Mouse (Mus musculus): ENCODE results near the gene AA986860. TPM values are rescaled to one million over a fixed set of nuclear protein-coding genes. Genes with fewer than 3 reads are reported as not detected.
A peak's percentile ranks its signal among the peaks of the same experiment; 100 is the strongest.

The AA986860 gene
- total and polyA plus RNA-seq, 2 experiments from 2014 or later, result 0.48 to 2.3 TPM

- no peak for DNase-seq (ENCODE audit: low spot score)
- Histone ChIP-seq H3K9me3 (replicated peaks; ENCODE audit: control insufficient read depth, low read length) (no peaks in the 10 kb centered on the region), H3K36me3 (replicated peaks; ENCODE audit: control insufficient read depth, insufficient read depth, low read length) (peaks cover 78% of the 10 kb centered on the region), H3K4me1 (ENCODE audit: control insufficient read depth, insufficient read depth) (no peaks in the 10 kb centered on the region), H3K9ac (replicated peaks; ENCODE audit: low read depth, low read length) (no peak overlapping the region), H3K27ac (ENCODE audit: low read depth) (no peak overlapping the region), H3K27me3 (ENCODE audit: control insufficient read depth, insufficient read depth, low read length) (no peaks in the 10 kb centered on the region), H3K4me2 (ENCODE audit: low read depth, low read length) (no peak overlapping the region), H3K4me3 (ENCODE audit: low read depth, low read length) (no peak overlapping the region)
- TF ChIP-seq CTCF (IDR thresholded peaks at IDR 0.05; ENCODE audit: low read depth) (no peak), EP300 (IDR thresholded peaks at IDR 0.05; ENCODE audit: low read depth) (no peak)
- 79% methylated on average over 2 of the region's 2 CpGs for WGBS
- no peak for ATAC-seq (ENCODE audit: insufficient read depth, low read depth)
These were observed 28.2 kb upstream of the AA986860 start for GRCm38 (mm10) chr1:130703613-130704012.

- ATAC-seq (ENCODE audit: insufficient read depth, low read depth) (no peak), DNase-seq (ENCODE audit: low spot score) (no peak)
- 78% methylated on average over 22 of the region's 22 CpGs for WGBS
- no peaks in the 10 kb centered on the region for H3K9me3 ChIP-seq (replicated peaks; ENCODE audit: control insufficient read depth, low read length)
- TF ChIP-seq CTCF (IDR thresholded peaks at IDR 0.05; ENCODE audit: low read depth) (no peak), EP300 (IDR thresholded peaks at IDR 0.05; ENCODE audit: low read depth) (no peak; the same call in 1 of the 2 replicates)
- H3K36me3 ChIP-seq (replicated peaks; ENCODE audit: control insufficient read depth, insufficient read depth, low read length), result peaks cover 32% of the 10 kb centered on the region
- no peak overlapping the region for H3K4me2 ChIP-seq (ENCODE audit: low read depth, low read length)
- H3K27ac ChIP-seq (ENCODE audit: low read depth), result 0 out of 2 replicates have a peak overlapping the region, but pooled peaks have one; percentile 3
- H3K27me3 ChIP-seq (ENCODE audit: control insufficient read depth, insufficient read depth, low read length), result no peaks in the 10 kb centered on the region
- 0 out of 2 replicates have a peak, but pooled peaks cover 5% of the 10 kb centered on the region for H3K4me1 ChIP-seq (ENCODE audit: control insufficient read depth, insufficient read depth)
- no peak overlapping the region for H3K4me3 ChIP-seq (ENCODE audit: low read depth, low read length)
- H3K9ac ChIP-seq (replicated peaks; ENCODE audit: low read depth, low read length), result no peak overlapping the region
These were observed 21.3 kb upstream of the AA986860 start for GRCm38 (mm10) chr1:130710283-130711080.

- no peak overlapping the region for H3K4me3 ChIP-seq (ENCODE audit: low read depth, low read length)
- H3K9ac ChIP-seq (replicated peaks; ENCODE audit: low read depth, low read length), result no peak overlapping the region
- peaks cover 8% of the 10 kb centered on the region; the same call in 1 of the 2 replicates for H3K4me1 ChIP-seq (ENCODE audit: control insufficient read depth, insufficient read depth)
- H3K36me3 ChIP-seq (replicated peaks; ENCODE audit: control insufficient read depth, insufficient read depth, low read length), result peaks cover 8% of the 10 kb centered on the region; the same call in 1 of the 2 replicates
- H3K4me2 ChIP-seq (ENCODE audit: low read depth, low read length), result no peak overlapping the region
- 79% methylated on average over 4 of the region's 4 CpGs for WGBS
- no peak for ATAC-seq (ENCODE audit: insufficient read depth, low read depth)
- no peaks in the 10 kb centered on the region for H3K9me3 ChIP-seq (replicated peaks; ENCODE audit: control insufficient read depth, low read length)
- no peak for DNase-seq (ENCODE audit: low spot score)
- TF ChIP-seq EP300 (IDR thresholded peaks at IDR 0.05; ENCODE audit: low read depth), result no peak
- TF ChIP-seq CTCF (IDR thresholded peaks at IDR 0.05; ENCODE audit: low read depth), result no peak
- H3K27ac ChIP-seq (ENCODE audit: low read depth), result no peak overlapping the region
- H3K27me3 ChIP-seq (ENCODE audit: control insufficient read depth, insufficient read depth, low read length), result no peaks in the 10 kb centered on the region
These were observed 17.7 kb upstream of the AA986860 start for GRCm38 (mm10) chr1:130714046-130714445.

GRCm38 (mm10) chr1:130715561-130716217 is 16.1 kb upstream of the AA986860 start, which contains the start of gene Gm29427:
Gene Gm29427 (minus strand): TSS chr1:130715799.
- peak within 1 kb of the TSS; percentile 65 for H3K4me3 ChIP-seq (ENCODE audit: low read depth, low read length)
- H3K27ac ChIP-seq (ENCODE audit: low read depth), result peak within 1 kb of the TSS; percentile 88
- H3K4me1 ChIP-seq (ENCODE audit: control insufficient read depth, insufficient read depth), result peaks cover 4% of the 10 kb centered on the region; the same call in 1 of the 2 replicates
- no peaks in the 10 kb centered on the region for H3K27me3 ChIP-seq (ENCODE audit: control insufficient read depth, insufficient read depth, low read length)
- peak; percentile 90 for DNase-seq (ENCODE audit: low spot score)
- peak within 1 kb of the TSS; percentile 76 for H3K9ac ChIP-seq (replicated peaks; ENCODE audit: low read depth, low read length)
- peak within 1 kb of the TSS; percentile 96 for H3K4me2 ChIP-seq (ENCODE audit: low read depth, low read length)
- TF ChIP-seq EP300 (IDR thresholded peaks at IDR 0.05; ENCODE audit: low read depth) (peak; percentile 19; the same call in 1 of the 2 replicates), CTCF (IDR thresholded peaks at IDR 0.05; ENCODE audit: low read depth) (peak; percentile 7; the same call in 1 of the 2 replicates)
- under 1% methylated on average over 38 of the region's 38 CpGs for WGBS
- peaks cover 8% of the 10 kb centered on the region for H3K36me3 ChIP-seq (replicated peaks; ENCODE audit: control insufficient read depth, insufficient read depth, low read length)
- H3K9me3 ChIP-seq (replicated peaks; ENCODE audit: control insufficient read depth, low read length), result no peaks in the 10 kb centered on the region
- peak; percentile 85 for ATAC-seq (ENCODE audit: insufficient read depth, low read depth)

- peak overlapping the region; percentile 88 for H3K27ac ChIP-seq (ENCODE audit: low read depth)
- peak overlapping the region; percentile 96 for H3K4me2 ChIP-seq (ENCODE audit: low read depth, low read length)
- TF ChIP-seq CTCF (IDR thresholded peaks at IDR 0.05; ENCODE audit: low read depth) (no peak), EP300 (IDR thresholded peaks at IDR 0.05; ENCODE audit: low read depth) (peak; percentile 9; the same call in 1 of the 2 replicates)
- no peak for DNase-seq (ENCODE audit: low spot score)
- no peaks in the 10 kb centered on the region for H3K27me3 ChIP-seq (ENCODE audit: control insufficient read depth, insufficient read depth, low read length)
- peaks cover 12% of the 10 kb centered on the region for H3K36me3 ChIP-seq (replicated peaks; ENCODE audit: control insufficient read depth, insufficient read depth, low read length)
- H3K4me1 ChIP-seq (ENCODE audit: control insufficient read depth, insufficient read depth), result peaks cover 3% of the 10 kb centered on the region; the same call in 1 of the 2 replicates
- WGBS, result 3% methylated on average over 3 of the region's 3 CpGs
- no peak for ATAC-seq (ENCODE audit: insufficient read depth, low read depth)
- peak overlapping the region; percentile 65 for H3K4me3 ChIP-seq (ENCODE audit: low read depth, low read length)
- H3K9ac ChIP-seq (replicated peaks; ENCODE audit: low read depth, low read length), result peak overlapping the region; percentile 76
- H3K9me3 ChIP-seq (replicated peaks; ENCODE audit: control insufficient read depth, low read length), result no peaks in the 10 kb centered on the region
These were observed 15.6 kb upstream of the AA986860 start for GRCm38 (mm10) chr1:130716218-130716512.

All from heart, postnatal 0 days (tissue).